Mouse (Mus musculus) cortical plate, adult 2 months (tissue): ENCODE measurements around the gene Atp6ap1l.

Experiments used
- CTCF ChIP-seq: fragments of 200-500 bp; IDR thresholded peaks from 2 replicates; pipeline ENCODE4 v1.5.1; 2011; ENCODE audit warnings: mild to moderate bottlenecking, control low read depth, low read length; ENCODE audit not compliant: insufficient read depth; ENCODE audit errors: extremely low read depth
- POLR2A ChIP-seq: fragments of 200-500 bp; IDR thresholded peaks from 2 replicates; pipeline ENCODE4 v1.6.1; 2011; ENCODE audit warnings: mild to moderate bottlenecking, low read length, control low read depth; ENCODE audit not compliant: insufficient read depth; ENCODE audit errors: extremely low read depth

GRCm38 (mm10) chr13:90886568-90886983 is 18.6 kb downstream of the Atp6ap1l start:
- TF ChIP-seq CTCF (peak; percentile 86), POLR2A (no peak)
